Mouse (Mus musculus): ENCODE measurements around the gene Sema4c.

Gene Sema4c

GRCm38 (mm10) chr1:36508238-36508637, 49.9 kb downstream of the Sema4c start:
- DNase-seq (ENCODE audit: low read depth, low spot score): no peak

GRCm38 (mm10) chr1:36501261-36501660, 56.9 kb downstream of the Sema4c start:
- DNase-seq (ENCODE audit: low read depth, low spot score): no peak

Data from brain, embryonic 18.5 days (tissue).